13 mouse cellular contexts compared by ENCODE assay signal in the genomic region with DNA sequence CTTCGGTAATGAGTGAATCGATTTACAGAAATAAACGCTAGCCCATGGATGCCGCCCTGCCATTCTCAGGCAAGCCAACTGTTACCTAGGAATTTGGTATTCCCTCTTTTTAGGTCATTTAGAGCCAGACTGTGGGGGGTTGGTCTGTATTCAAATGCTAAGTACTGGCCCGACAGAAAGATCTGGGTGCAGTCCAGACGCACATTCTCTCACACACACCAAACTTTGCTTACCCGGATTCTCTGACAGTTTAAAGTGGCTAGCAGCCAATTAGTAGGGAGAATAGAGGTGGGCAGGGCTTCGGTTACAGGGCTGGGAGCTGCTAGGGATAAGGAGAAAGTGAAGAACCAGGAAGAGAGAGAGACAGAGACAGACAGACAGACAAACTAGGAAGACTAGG. TPM values are rescaled to one million over a fixed set of nuclear protein-coding genes. Genes with fewer than 3 reads are reported as not detected.
A peak's percentile ranks its signal among the peaks of the same experiment; 100 is the strongest.
DNase-seq lines count a peak whose midpoint lies in the region; ATAC-seq and TF ChIP-seq lines count a peak whose summit lies in the region.
"Had no signal": no experiment of that assay in that cellular context is flagged by ENCODE, and none has a peak within 500 bp of the region (broad histone marks: within the 10 kb centered on the region; RNA-seq: fewer than 3 reads in every experiment).

No protein-coding gene starts in this region.

- no peak for TF ChIP-seq POLR2A in kidney, adult 2 months (IDR thresholded peaks at IDR 0.05; ENCODE audit: low read depth, low read length)

- H3K27ac ChIP-seq in kidney, adult 2 months (ENCODE audit: insufficient read depth, low read depth, low read length), result no peak overlapping the region
- no peak overlapping the region for H3K27ac ChIP-seq in kidney, embryonic 14.5 days (ENCODE audit: low read depth, low read length)
- no peak overlapping the region for H3K27ac ChIP-seq in hindbrain, embryonic 15.5 days (replicated peaks)
- H3K27ac ChIP-seq: embryonic facial prominence, embryonic 15.5 days; heart, embryonic 13.5 days had no signal

- peaks cover 20% of the 10 kb centered on the region; the same call in 1 of the 2 replicates for H3K4me1 ChIP-seq in kidney, adult 2 months (ENCODE audit: control insufficient read depth, insufficient read depth, low read length)
- no peaks in the 10 kb centered on the region for H3K4me1 ChIP-seq in kidney, embryonic 14.5 days (ENCODE audit: control insufficient read depth, insufficient read depth, low read length)
- peaks cover 8% of the 10 kb centered on the region; the same call in 1 of the 2 replicates for H3K4me1 ChIP-seq in hindbrain, embryonic 15.5 days (replicated peaks)
- H3K4me1 ChIP-seq: embryonic facial prominence, embryonic 15.5 days had no signal

- H3K4me3 ChIP-seq in kidney, adult 2 months (ENCODE audit: insufficient read depth, low read depth, low read length), result no peak overlapping the region
- H3K4me3 ChIP-seq in kidney, embryonic 14.5 days (ENCODE audit: low read length), result no peak overlapping the region
- no peak overlapping the region for H3K4me3 ChIP-seq in hindbrain, embryonic 15.5 days
- H3K4me3 ChIP-seq: embryonic facial prominence, embryonic 15.5 days; heart, embryonic 13.5 days had no signal

- no peaks in the 10 kb centered on the region for H3K27me3 ChIP-seq in kidney, adult 2 months (replicated peaks; ENCODE audit: control insufficient read depth, insufficient read depth, low read length)
- H3K27me3 ChIP-seq in kidney, embryonic 14.5 days (ENCODE audit: control insufficient read depth, insufficient read depth, low read length), result no peaks in the 10 kb centered on the region
- H3K27me3 ChIP-seq in hindbrain, embryonic 15.5 days, result no peaks in the 10 kb centered on the region
- H3K27me3 ChIP-seq: embryonic facial prominence, embryonic 15.5 days; heart, embryonic 13.5 days had no signal

- H3K36me3 ChIP-seq in kidney, adult 2 months (ENCODE audit: control insufficient read depth, insufficient read depth, low read length), result no peaks in the 10 kb centered on the region
- peaks cover 8% of the 10 kb centered on the region for H3K36me3 ChIP-seq in kidney, embryonic 14.5 days (ENCODE audit: control insufficient read depth, insufficient read depth, low read length)
- no peaks in the 10 kb centered on the region for H3K36me3 ChIP-seq in hindbrain, embryonic 15.5 days

- no peak for TF ChIP-seq CTCF in kidney, adult 2 months (conservative IDR thresholded peaks at IDR 0.05; ENCODE audit: insufficient read depth, insufficient read length, low read depth, low read length)

- no peak for ATAC-seq in kidney, embryonic 14.5 days (ENCODE audit: low FRiP score, low TSS enrichment)
- ATAC-seq in hindbrain, embryonic 15.5 days (ENCODE audit: low FRiP score, low read depth), result peak; percentile 78
- ATAC-seq: liver, postnatal 0 days had no signal

- peak; percentile 49 for DNase-seq in kidney, adult 2 months
- peak; percentile 80 for DNase-seq in ES-CJ7 (ENCODE audit: low read depth, low spot score)
- peak; percentile 93 for DNase-seq in R1 (ENCODE audit: low read depth, low spot score)
- DNase-seq in thymus, postnatal 0 days (ENCODE audit: low spot score), result no peak
- DNase-seq in urinary bladder, postnatal 36 days (ENCODE audit: low spot score in 2 of 2), result no peak
- DNase-seq: adrenal gland, postnatal 10 days; left cerebral cortex, postnatal 4 days; liver, postnatal 0 days; thymus, postnatal 4 days had no signal

- WGBS in kidney, adult 2 months, result 60% methylated on average over 8 of the region's 8 CpGs
- 88% methylated on average over 8 of the region's 8 CpGs for WGBS in kidney, embryonic 14.5 days
- 64% methylated on average over 8 of the region's 8 CpGs for WGBS in hindbrain, embryonic 15.5 days

- no peak overlapping the region for H3K4me2 ChIP-seq in kidney, embryonic 14.5 days (replicated peaks; ENCODE audit: low read depth, low read length)
- no peak overlapping the region; the same call in 1 of the 2 replicates for H3K4me2 ChIP-seq in hindbrain, embryonic 15.5 days
- H3K4me2 ChIP-seq: embryonic facial prominence, embryonic 15.5 days; heart, embryonic 13.5 days had no signal

- H3K9me3 ChIP-seq in kidney, embryonic 14.5 days (ENCODE audit: control insufficient read depth, low read length), result no peaks in the 10 kb centered on the region
- H3K9me3 ChIP-seq in hindbrain, embryonic 15.5 days, result no peaks in the 10 kb centered on the region
- H3K9me3 ChIP-seq: embryonic facial prominence, embryonic 15.5 days; heart, embryonic 13.5 days had no signal

- no peak overlapping the region for H3K9ac ChIP-seq in kidney, embryonic 14.5 days (ENCODE audit: low read depth, low read length)
- no peak overlapping the region for H3K9ac ChIP-seq in hindbrain, embryonic 15.5 days
- H3K9ac ChIP-seq: embryonic facial prominence, embryonic 15.5 days; heart, embryonic 13.5 days; liver, postnatal 0 days had no signal

RNA-seq across cellular contexts. Expression of gene Wdfy3, which starts 55.5 kb away (rescaled TPM):
- polyA plus RNA-seq in kidney, adult 2 months (2012; rRNA removed), result 39.7 and 49.2 TPM in 2 replicates
- polyA plus RNA-seq in kidney, embryonic 14.5 days (2014; fragmentation: Nextera tagmentation; extraction: Ambion mirVana), result 20.2 and 27.7 TPM in 2 replicates
- 27.4 and 29.8 TPM in 2 replicates for polyA plus RNA-seq in hindbrain, embryonic 15.5 days (2015; fragmentation: Nextera tagmentation; extraction: Ambion mirVana)
- polyA plus RNA-seq in thymus, postnatal 0 days (2015; fragmentation: Nextera tagmentation; extraction: Ambion mirVana), result 1.9 and 2.0 TPM in 2 replicates

Comparison
In these comparisons a context has a peak if more than half of its experiments do, and no peak if none do; other contexts are left out.
1. DNase-seq: peak in kidney, adult 2 months (single experiment), ES-CJ7 (single experiment) and R1 (single experiment); none in thymus, postnatal 0 days (single experiment) and urinary bladder, postnatal 36 days (0 of 2).